ENCODE assay signal across 26 mouse cellular contexts in genomic region chr4:56136837-56137236, GRCm38 (mm10).
DNase-seq lines count a peak whose midpoint lies in the region; ATAC-seq lines count a peak whose summit lies in the region.
"Had no signal": no experiment of that assay in that cellular context is flagged by ENCODE, and none has a peak within 500 bp of the region (broad histone marks: within the 10 kb centered on the region; RNA-seq: fewer than 3 reads in every experiment).

No protein-coding gene starts in this region.

- H3K27me3 ChIP-seq in embryonic facial prominence, embryonic 14.5 days (replicated peaks; ENCODE audit: control insufficient read depth, insufficient read depth, low read length): no peaks in the 10 kb centered on the region
- no peaks in the 10 kb centered on the region for H3K27me3 ChIP-seq in embryonic facial prominence, embryonic 10.5 days (replicated peaks; ENCODE audit: low read depth, poor library complexity, severe bottlenecking)
- H3K27me3 ChIP-seq: heart, embryonic 15.5 days; limb, embryonic 15.5 days; midbrain, embryonic 15.5 days; neural tube, embryonic 13.5 days had no signal

- ATAC-seq in embryonic facial prominence, embryonic 14.5 days (ENCODE audit: low read depth): peak; percentile 57; the same call in 1 of the 2 replicates
- ATAC-seq: inflammation-experienced regulatory T-cells, adult 6 months; midbrain, embryonic 15.5 days had no signal

- H3K4me1 ChIP-seq in embryonic facial prominence, embryonic 14.5 days (ENCODE audit: control insufficient read depth, insufficient read depth, low read length): no peaks in the 10 kb centered on the region
- H3K4me1 ChIP-seq in embryonic facial prominence, embryonic 10.5 days: no peaks in the 10 kb centered on the region
- H3K4me1 ChIP-seq: heart, embryonic 15.5 days; limb, embryonic 15.5 days; midbrain, embryonic 15.5 days; neural tube, embryonic 13.5 days had no signal

- H3K27ac ChIP-seq in embryonic facial prominence, embryonic 14.5 days (replicated peaks; ENCODE audit: low read depth, low read length): no peak overlapping the region
- no peak overlapping the region for H3K27ac ChIP-seq in embryonic facial prominence, embryonic 10.5 days (replicated peaks)
- H3K27ac ChIP-seq: heart, embryonic 15.5 days; hindbrain, embryonic 14.5 days; kidney, postnatal 0 days; left cerebral cortex, adult 2 months; limb, embryonic 15.5 days; liver, embryonic 14.5 days; midbrain, embryonic 15.5 days; neural tube, embryonic 13.5 days had no signal

- no peak overlapping the region for H3K4me3 ChIP-seq in embryonic facial prominence, embryonic 14.5 days (ENCODE audit: low read depth, low read length)
- H3K4me3 ChIP-seq in embryonic facial prominence, embryonic 10.5 days: no peak overlapping the region
- H3K4me3 ChIP-seq: heart, embryonic 15.5 days; left cerebral cortex, adult 2 months; limb, embryonic 15.5 days; midbrain, embryonic 15.5 days; neural tube, embryonic 13.5 days had no signal

- DNase-seq in embryonic facial prominence, embryonic 14.5 days (ENCODE audit: low spot score): peak; percentile 73
- no peak for DNase-seq in embryonic facial prominence, embryonic 10.5 days (ENCODE audit: low spot score)
- DNase-seq in 3T3-L1 (ENCODE audit: low read depth, low spot score) (peak; percentile 61), NIH3T3 (ENCODE audit: low read depth) (peak; percentile 60)
- DNase-seq in fibroblast of lung, adult 2 months (ENCODE audit: low read depth): peak; percentile 77
- no peak for DNase-seq in thymus, postnatal 10 days (ENCODE audit: low spot score in 2 of 2)
- no peak for DNase-seq in thymus, postnatal 25 days
- DNase-seq: adrenal gland, postnatal 14 days; cerebellum, adult 11-12 months; heart, postnatal 36 days; kidney, adult 2 months; left cerebral cortex, postnatal 4 days; lung, embryonic 14.5 days; lung, postnatal 36 days; retina, postnatal 1 day; right cerebral cortex, postnatal 25 days; spleen, adult 18-20 months had no signal

- H3K4me2 ChIP-seq in embryonic facial prominence, embryonic 14.5 days (ENCODE audit: low read depth, low read length): no peak overlapping the region
- H3K4me2 ChIP-seq: heart, embryonic 15.5 days; hindbrain, embryonic 14.5 days; limb, embryonic 15.5 days; lung, embryonic 14.5 days; midbrain, embryonic 15.5 days; neural tube, embryonic 13.5 days had no signal

- WGBS in embryonic facial prominence, embryonic 14.5 days: 75% methylated on average over 3 of the region's 3 CpGs
- WGBS in embryonic facial prominence, embryonic 10.5 days: 92% methylated on average over 3 of the region's 3 CpGs

- H3K9me3 ChIP-seq in embryonic facial prominence, embryonic 14.5 days (ENCODE audit: control insufficient read depth, low read length): no peaks in the 10 kb centered on the region
- H3K9me3 ChIP-seq in embryonic facial prominence, embryonic 10.5 days: no peaks in the 10 kb centered on the region
- H3K9me3 ChIP-seq: heart, embryonic 15.5 days; limb, embryonic 15.5 days; midbrain, embryonic 15.5 days; neural tube, embryonic 13.5 days had no signal

- no peak overlapping the region for H3K9ac ChIP-seq in embryonic facial prominence, embryonic 14.5 days (ENCODE audit: low read depth, low read length)
- H3K9ac ChIP-seq: heart, embryonic 15.5 days; hindbrain, embryonic 14.5 days; limb, embryonic 15.5 days; liver, embryonic 14.5 days; lung, embryonic 14.5 days; midbrain, embryonic 15.5 days; neural tube, embryonic 13.5 days had no signal

- no peaks in the 10 kb centered on the region for H3K36me3 ChIP-seq in embryonic facial prominence, embryonic 14.5 days (ENCODE audit: control insufficient read depth, insufficient read depth, low read length)
- H3K36me3 ChIP-seq in embryonic facial prominence, embryonic 10.5 days (replicated peaks): no peaks in the 10 kb centered on the region
- H3K36me3 ChIP-seq: heart, embryonic 15.5 days; limb, embryonic 15.5 days; midbrain, embryonic 15.5 days; neural tube, embryonic 13.5 days had no signal

Comparison
In these comparisons a context has a peak if more than half of its experiments do, and no peak if none do; other contexts are left out.
1. DNase-seq: peak in embryonic facial prominence, embryonic 14.5 days (single experiment), 3T3-L1 (single experiment), NIH3T3 (single experiment) and fibroblast of lung, adult 2 months (single experiment); none in embryonic facial prominence, embryonic 10.5 days (single experiment), thymus, postnatal 10 days (0 of 2) and thymus, postnatal 25 days (single experiment).